Mouse (Mus musculus): ENCODE results near the gene Ptgfrn. TPM values are rescaled to one million over a fixed set of nuclear protein-coding genes. Genes with fewer than 3 reads are reported as not detected.

The Ptgfrn gene
- polyA plus RNA-seq, 1 experiment from 2014 or later, result 2.4 TPM

DNA sequence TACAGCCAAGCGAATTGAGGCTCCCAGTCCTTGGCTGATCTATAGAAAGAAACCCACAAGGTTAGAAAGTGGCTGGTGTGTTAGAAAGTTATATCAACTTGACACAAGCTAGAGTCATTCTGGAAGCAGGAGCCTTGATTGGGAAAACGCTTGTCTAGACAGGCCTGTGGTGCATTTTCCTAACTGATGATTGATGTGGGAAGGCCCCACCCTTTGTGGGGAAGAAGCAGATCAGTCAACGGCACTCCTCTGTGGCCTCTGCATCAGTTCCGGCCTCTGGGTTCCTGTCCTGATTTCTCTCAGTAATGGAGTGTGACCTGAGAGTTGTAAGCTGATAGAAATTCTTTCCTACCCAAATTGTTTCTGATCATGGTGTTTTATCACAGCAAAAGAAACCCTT lies 76.4 kb downstream of the Ptgfrn start:
- Histone ChIP-seq H3K36me3 (ENCODE audit: control insufficient read depth, insufficient read depth, low read length) (no peaks in the 10 kb centered on the region), H3K4me2 (no peak overlapping the region), H3K27ac (ENCODE audit: low read depth, low read length) (no peak overlapping the region), H3K9me3 (ENCODE audit: control insufficient read depth, low read length) (no peaks in the 10 kb centered on the region), H3K4me1 (replicated peaks; ENCODE audit: control insufficient read depth, insufficient read depth, low read length) (0 out of 2 replicates have a peak, but pooled peaks cover 6% of the 10 kb centered on the region), H3K4me3 (ENCODE audit: low read depth, low read length) (no peak overlapping the region), H3K9ac (ENCODE audit: low read depth, low read length) (no peak overlapping the region), H3K27me3 (replicated peaks; ENCODE audit: control insufficient read depth, insufficient read depth, low read length) (no peaks in the 10 kb centered on the region)
- 37% methylated on average over 4 of the region's 4 CpGs for whole genome bisulfite sequencing
- no peak for DNase-seq (ENCODE audit: low spot score)
- no peak for ATAC-seq (replicated peaks; ENCODE audit: low FRiP score)

DNA sequence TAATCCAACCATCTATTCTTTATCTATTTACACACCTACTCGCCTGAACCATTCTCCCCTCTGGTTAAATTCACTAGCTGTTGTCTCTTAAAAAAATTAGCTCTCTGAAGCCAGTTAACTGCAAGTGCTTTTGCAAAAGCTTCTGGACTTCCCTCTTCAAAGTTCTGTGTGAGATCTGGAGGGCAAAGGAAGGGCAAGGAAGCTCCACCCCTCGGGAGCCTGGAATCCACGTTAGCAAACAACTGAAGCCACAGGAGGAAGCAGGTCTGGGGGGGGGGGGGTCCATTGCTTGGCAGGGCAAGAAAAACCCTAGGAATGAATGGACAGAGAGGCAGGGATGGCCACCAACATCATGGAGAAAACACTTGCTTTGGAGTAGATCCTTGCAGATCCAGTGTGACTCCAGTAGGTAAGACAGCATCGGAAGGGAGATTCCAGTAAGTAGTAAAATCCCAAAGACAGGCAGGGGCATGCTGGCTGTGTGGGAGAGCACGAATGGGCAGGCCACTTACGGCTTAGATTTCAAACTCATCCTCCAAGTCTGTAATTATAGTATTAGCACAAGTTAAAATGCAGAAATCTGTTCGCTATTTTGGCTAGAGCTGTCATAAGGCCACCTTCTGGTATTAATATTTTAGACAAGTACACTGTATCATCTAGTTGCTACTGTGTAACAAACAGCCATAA lies 78.5 kb downstream of the Ptgfrn start:
- no peaks in the 10 kb centered on the region for H3K36me3 ChIP-seq (ENCODE audit: control insufficient read depth, insufficient read depth, low read length)
- no peaks in the 10 kb centered on the region for H3K9me3 ChIP-seq (ENCODE audit: control insufficient read depth, low read length)
- H3K27me3 ChIP-seq (replicated peaks; ENCODE audit: control insufficient read depth, insufficient read depth, low read length), result no peaks in the 10 kb centered on the region
- H3K9ac ChIP-seq (ENCODE audit: low read depth, low read length), result no peak overlapping the region
- no peak overlapping the region for H3K27ac ChIP-seq (ENCODE audit: low read depth, low read length)
- H3K4me3 ChIP-seq (ENCODE audit: low read depth, low read length), result no peak overlapping the region
- 49% methylated on average over 7 of the region's 7 CpGs for WGBS
- DNase-seq (ENCODE audit: low spot score), result no peak
- ATAC-seq (replicated peaks; ENCODE audit: low FRiP score), result no peak
- H3K4me2 ChIP-seq, result no peak overlapping the region
- 0 out of 2 replicates have a peak, but pooled peaks cover 6% of the 10 kb centered on the region for H3K4me1 ChIP-seq (replicated peaks; ENCODE audit: control insufficient read depth, insufficient read depth, low read length)

DNA sequence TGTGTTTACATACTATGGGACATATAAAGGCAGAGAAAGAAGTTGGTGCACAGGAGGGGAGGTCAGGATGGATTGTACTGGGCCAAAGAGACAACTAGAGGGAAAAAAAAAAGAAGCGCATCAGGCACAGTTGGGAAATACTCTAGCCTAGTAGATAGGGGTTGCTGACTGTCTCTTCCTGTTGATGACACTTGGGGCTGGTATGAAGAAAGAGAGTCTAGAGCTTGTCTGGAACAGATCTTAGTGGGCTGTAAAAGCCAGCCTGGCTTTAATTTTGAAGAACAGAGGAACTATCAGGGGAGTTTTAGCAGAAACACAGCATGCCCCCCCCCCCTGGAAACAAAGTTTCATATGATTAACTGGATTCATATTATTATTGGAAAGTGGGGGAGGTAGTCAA lies 79.4 kb downstream of the Ptgfrn start:
- H3K27ac ChIP-seq (ENCODE audit: low read depth, low read length), result no peak overlapping the region
- WGBS, result 68% methylated on average over 1 of the region's 1 CpGs
- ATAC-seq (replicated peaks; ENCODE audit: low FRiP score), result no peak

DNA sequence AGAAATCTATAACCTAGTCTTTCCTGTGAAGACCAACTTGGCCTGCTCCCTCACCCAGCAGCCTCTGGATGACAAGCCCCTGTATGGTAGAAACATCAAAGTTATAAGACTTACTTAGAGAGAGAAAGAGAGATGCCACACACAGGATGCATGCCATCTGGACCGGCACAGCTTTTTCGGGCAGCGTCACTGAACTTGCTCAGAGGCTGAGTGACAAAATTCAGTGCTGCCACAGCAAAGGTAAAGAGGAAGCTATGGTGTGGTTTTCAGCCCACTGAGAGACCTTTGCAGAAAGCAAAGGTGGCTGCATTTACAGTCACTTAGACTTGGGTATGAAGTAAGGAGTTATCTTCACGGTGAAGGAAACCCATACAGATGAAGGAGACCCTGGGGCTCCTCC lies 80.7 kb downstream of the Ptgfrn start, which contains the start of gene Cd101:
Gene Cd101, minus strand, starts transcription at position 218 of the 400 bp plus-strand sequence.
- WGBS, result 82% methylated on average over 4 of the region's 4 CpGs
- DNase-seq (ENCODE audit: low spot score), result no peak
- no peaks in the 10 kb centered on the region for H3K36me3 ChIP-seq (ENCODE audit: control insufficient read depth, insufficient read depth, low read length)
- no peak within 1 kb of the TSS for H3K27ac ChIP-seq (ENCODE audit: low read depth, low read length)
- H3K4me1 ChIP-seq (replicated peaks; ENCODE audit: control insufficient read depth, insufficient read depth, low read length), result 0 out of 2 replicates have a peak, but pooled peaks cover 6% of the 10 kb centered on the region
- no peak for ATAC-seq (replicated peaks; ENCODE audit: low FRiP score)
- no peak within 1 kb of the TSS for H3K9ac ChIP-seq (ENCODE audit: low read depth, low read length)
- no peak within 1 kb of the TSS for H3K4me3 ChIP-seq (ENCODE audit: low read depth, low read length)
- H3K9me3 ChIP-seq (ENCODE audit: control insufficient read depth, low read length), result no peaks in the 10 kb centered on the region
- no peaks in the 10 kb centered on the region for H3K27me3 ChIP-seq (replicated peaks; ENCODE audit: control insufficient read depth, insufficient read depth, low read length)
- H3K4me2 ChIP-seq, result no peak within 1 kb of the TSS

More for the DNA sequence above, 79.4 kb downstream of the Ptgfrn start:
- Histone ChIP-seq H3K27me3 (replicated peaks; ENCODE audit: control insufficient read depth, insufficient read depth, low read length) (no peaks in the 10 kb centered on the region), H3K9me3 (ENCODE audit: control insufficient read depth, low read length) (no peaks in the 10 kb centered on the region), H3K4me3 (ENCODE audit: low read depth, low read length) (no peak overlapping the region), H3K36me3 (ENCODE audit: control insufficient read depth, insufficient read depth, low read length) (no peaks in the 10 kb centered on the region), H3K9ac (ENCODE audit: low read depth, low read length) (no peak overlapping the region), H3K4me2 (no peak overlapping the region), H3K4me1 (replicated peaks; ENCODE audit: control insufficient read depth, insufficient read depth, low read length) (0 out of 2 replicates have a peak, but pooled peaks cover 6% of the 10 kb centered on the region)
- DNase-seq (ENCODE audit: low spot score), result no peak

DNA sequence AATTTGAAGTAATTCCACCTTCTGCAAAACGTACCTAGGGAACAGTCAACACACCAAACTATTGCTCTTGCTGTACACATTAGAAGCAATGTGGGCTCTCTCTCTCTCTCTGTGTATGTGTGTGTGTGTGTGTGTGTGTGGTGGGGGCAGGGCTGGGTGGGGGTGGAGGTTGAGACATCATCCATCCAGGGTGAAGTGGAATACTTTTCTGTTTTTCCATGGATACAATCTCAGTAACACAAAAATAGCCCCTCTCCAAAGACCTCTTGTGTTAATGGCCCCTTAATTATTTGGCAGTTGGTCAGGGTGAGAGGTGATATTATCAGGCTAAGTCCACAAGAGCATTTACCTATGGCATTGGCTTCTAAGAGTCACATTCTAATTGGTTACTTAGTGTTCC lies 83.3 kb downstream of the Ptgfrn start:
- ATAC-seq (replicated peaks; ENCODE audit: low FRiP score), result no peak

DNA sequence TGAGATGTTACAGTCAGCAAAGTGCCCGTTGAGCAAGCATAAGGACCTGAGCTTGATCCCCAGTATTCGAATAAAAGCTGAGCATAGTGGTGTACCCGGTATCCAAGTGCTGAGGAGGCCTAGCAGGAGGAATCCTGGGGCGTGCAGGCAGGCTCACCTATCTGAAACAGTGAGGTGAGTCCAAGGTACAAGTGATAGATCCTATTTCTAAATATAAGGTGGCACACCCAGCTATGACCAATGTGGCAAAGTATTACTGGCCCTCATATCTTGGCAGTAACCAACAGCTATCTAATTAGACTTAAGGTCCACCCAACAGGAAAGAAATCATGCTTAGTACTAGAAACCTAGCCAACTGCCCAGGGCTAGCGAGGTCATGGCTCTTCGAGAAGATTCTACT lies 87.1 kb downstream of the Ptgfrn start:
- Histone ChIP-seq H3K9me3 (ENCODE audit: control insufficient read depth, low read length) (no peaks in the 10 kb centered on the region), H3K4me1 (replicated peaks; ENCODE audit: control insufficient read depth, insufficient read depth, low read length) (no peaks in the 10 kb centered on the region), H3K4me3 (ENCODE audit: low read depth, low read length) (no peak overlapping the region), H3K4me2 (no peak overlapping the region), H3K36me3 (ENCODE audit: control insufficient read depth, insufficient read depth, low read length) (no peaks in the 10 kb centered on the region), H3K9ac (ENCODE audit: low read depth, low read length) (no peak overlapping the region), H3K27ac (ENCODE audit: low read depth, low read length) (no peak overlapping the region), H3K27me3 (replicated peaks; ENCODE audit: control insufficient read depth, insufficient read depth, low read length) (no peaks in the 10 kb centered on the region)
- DNase-seq (ENCODE audit: low spot score) (no peak), ATAC-seq (replicated peaks; ENCODE audit: low FRiP score) (no peak)
- WGBS, result 77% methylated on average over 6 of the region's 6 CpGs

More for the DNA sequence above, 83.3 kb downstream of the Ptgfrn start:
- no peaks in the 10 kb centered on the region for H3K36me3 ChIP-seq (ENCODE audit: control insufficient read depth, insufficient read depth, low read length)
- DNase-seq (ENCODE audit: low spot score), result no peak
- 0 out of 2 replicates have a peak, but pooled peaks cover 5% of the 10 kb centered on the region for H3K4me1 ChIP-seq (replicated peaks; ENCODE audit: control insufficient read depth, insufficient read depth, low read length)
- H3K27me3 ChIP-seq (replicated peaks; ENCODE audit: control insufficient read depth, insufficient read depth, low read length), result no peaks in the 10 kb centered on the region
- H3K9ac ChIP-seq (ENCODE audit: low read depth, low read length), result no peak overlapping the region
- H3K4me3 ChIP-seq (ENCODE audit: low read depth, low read length), result no peak overlapping the region
- no peaks in the 10 kb centered on the region for H3K9me3 ChIP-seq (ENCODE audit: control insufficient read depth, low read length)
- 54% methylated on average over 1 of the region's 1 CpGs for WGBS
- H3K27ac ChIP-seq (ENCODE audit: low read depth, low read length), result no peak overlapping the region
- no peak overlapping the region for H3K4me2 ChIP-seq

DNA sequence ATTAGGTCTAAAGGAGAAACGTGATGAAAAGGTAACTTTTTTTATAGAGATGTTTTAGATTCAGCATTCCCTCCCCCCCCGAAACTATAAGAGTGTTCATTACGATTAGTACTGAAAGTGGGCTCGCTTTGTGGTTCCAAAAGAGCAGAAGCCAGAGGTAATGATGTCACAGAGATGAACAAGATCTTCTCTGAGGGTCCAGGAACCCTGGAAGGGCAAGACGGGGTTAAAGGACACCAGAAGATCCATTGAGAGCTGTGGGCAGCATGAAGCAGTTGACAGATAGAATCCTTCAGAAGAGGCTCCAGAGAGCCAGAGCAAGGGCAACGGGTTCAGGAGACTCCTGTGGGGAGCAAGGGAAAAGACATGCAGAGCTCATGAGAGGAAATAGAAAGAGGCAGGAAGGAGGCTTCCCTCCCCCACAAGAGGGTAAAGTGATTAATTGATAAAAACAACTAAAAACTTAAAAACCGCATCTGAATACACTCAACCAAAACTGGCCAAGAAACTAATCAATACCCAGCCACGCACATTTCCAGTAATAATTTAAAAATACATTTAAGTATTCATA lies 88.5 kb downstream of the Ptgfrn start:
- WGBS, result 62% methylated on average over 8 of the region's 8 CpGs
- no peak overlapping the region for H3K4me2 ChIP-seq
- no peak overlapping the region for H3K9ac ChIP-seq (ENCODE audit: low read depth, low read length)
- H3K36me3 ChIP-seq (ENCODE audit: control insufficient read depth, insufficient read depth, low read length), result no peaks in the 10 kb centered on the region
- no peaks in the 10 kb centered on the region for H3K4me1 ChIP-seq (replicated peaks; ENCODE audit: control insufficient read depth, insufficient read depth, low read length)
- H3K27ac ChIP-seq (ENCODE audit: low read depth, low read length), result no peak overlapping the region
- no peaks in the 10 kb centered on the region for H3K27me3 ChIP-seq (replicated peaks; ENCODE audit: control insufficient read depth, insufficient read depth, low read length)
- no peak for ATAC-seq (replicated peaks; ENCODE audit: low FRiP score)
- no peak overlapping the region for H3K4me3 ChIP-seq (ENCODE audit: low read depth, low read length)
- no peak for DNase-seq (ENCODE audit: low spot score)
- no peaks in the 10 kb centered on the region for H3K9me3 ChIP-seq (ENCODE audit: control insufficient read depth, low read length)

DNA sequence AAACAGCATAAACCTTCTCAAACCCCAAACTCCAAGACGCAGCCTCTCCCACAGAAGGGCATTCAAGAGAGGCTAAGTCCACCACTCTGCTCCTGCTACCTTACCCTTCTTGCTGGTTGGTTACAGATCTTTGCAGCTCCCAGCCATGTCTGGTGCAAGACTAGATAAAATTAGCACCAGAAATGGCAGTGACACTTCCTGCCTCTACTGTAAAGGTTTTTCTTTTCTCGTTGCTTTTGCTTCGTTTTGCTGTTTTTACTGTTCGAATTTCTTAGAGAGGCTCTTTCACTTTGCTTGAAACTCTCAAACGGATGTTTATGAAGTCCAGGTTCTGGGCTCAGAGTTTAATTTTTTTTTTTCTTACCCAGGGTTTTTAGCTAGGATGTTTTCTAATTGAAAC lies 89.0 kb downstream of the Ptgfrn start:
- no peak overlapping the region for H3K4me3 ChIP-seq (ENCODE audit: low read depth, low read length)
- H3K4me1 ChIP-seq (replicated peaks; ENCODE audit: control insufficient read depth, insufficient read depth, low read length), result no peaks in the 10 kb centered on the region
- H3K9me3 ChIP-seq (ENCODE audit: control insufficient read depth, low read length), result no peaks in the 10 kb centered on the region
- no peak overlapping the region for H3K9ac ChIP-seq (ENCODE audit: low read depth, low read length)
- WGBS, result 64% methylated on average over 5 of the region's 5 CpGs
- no peak for ATAC-seq (replicated peaks; ENCODE audit: low FRiP score)
- no peak overlapping the region for H3K4me2 ChIP-seq
- H3K27ac ChIP-seq (ENCODE audit: low read depth, low read length), result no peak overlapping the region
- H3K36me3 ChIP-seq (ENCODE audit: control insufficient read depth, insufficient read depth, low read length), result no peaks in the 10 kb centered on the region
- no peak for DNase-seq (ENCODE audit: low spot score)
- no peaks in the 10 kb centered on the region for H3K27me3 ChIP-seq (replicated peaks; ENCODE audit: control insufficient read depth, insufficient read depth, low read length)

DNA sequence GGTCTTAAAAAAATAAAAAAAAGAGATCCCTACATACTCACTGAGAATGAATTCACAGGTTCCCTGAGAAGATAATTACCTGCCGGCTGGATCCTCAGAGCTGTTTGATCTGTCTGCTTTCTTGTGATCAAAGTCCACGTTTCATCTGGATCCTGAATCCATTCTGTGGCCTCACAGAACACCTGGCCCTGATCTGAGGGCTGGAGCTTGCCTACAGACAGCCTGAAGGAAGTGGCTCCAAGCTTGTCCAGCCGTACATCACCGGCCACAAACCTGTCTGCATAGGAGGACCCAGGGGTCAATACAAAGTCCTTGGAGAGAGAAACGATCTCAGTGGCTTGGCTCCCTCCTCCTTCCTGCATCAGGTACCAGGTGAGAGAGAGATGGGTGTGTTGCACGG lies 91.6 kb downstream of the Ptgfrn start:
- Histone ChIP-seq H3K9me3 (ENCODE audit: control insufficient read depth, low read length) (no peaks in the 10 kb centered on the region), H3K27me3 (replicated peaks; ENCODE audit: control insufficient read depth, insufficient read depth, low read length) (no peaks in the 10 kb centered on the region), H3K27ac (ENCODE audit: low read depth, low read length) (no peak overlapping the region), H3K36me3 (ENCODE audit: control insufficient read depth, insufficient read depth, low read length) (no peaks in the 10 kb centered on the region), H3K4me2 (no peak overlapping the region), H3K4me1 (replicated peaks; ENCODE audit: control insufficient read depth, insufficient read depth, low read length) (no peaks in the 10 kb centered on the region), H3K9ac (ENCODE audit: low read depth, low read length) (no peak overlapping the region), H3K4me3 (ENCODE audit: low read depth, low read length) (no peak overlapping the region)
- DNase-seq (ENCODE audit: low spot score) (no peak), ATAC-seq (replicated peaks; ENCODE audit: low FRiP score) (no peak)
- 74% methylated on average over 6 of the region's 6 CpGs for WGBS
